ENCODE assay signal across 1 mouse cellular context in the genomic region with DNA sequence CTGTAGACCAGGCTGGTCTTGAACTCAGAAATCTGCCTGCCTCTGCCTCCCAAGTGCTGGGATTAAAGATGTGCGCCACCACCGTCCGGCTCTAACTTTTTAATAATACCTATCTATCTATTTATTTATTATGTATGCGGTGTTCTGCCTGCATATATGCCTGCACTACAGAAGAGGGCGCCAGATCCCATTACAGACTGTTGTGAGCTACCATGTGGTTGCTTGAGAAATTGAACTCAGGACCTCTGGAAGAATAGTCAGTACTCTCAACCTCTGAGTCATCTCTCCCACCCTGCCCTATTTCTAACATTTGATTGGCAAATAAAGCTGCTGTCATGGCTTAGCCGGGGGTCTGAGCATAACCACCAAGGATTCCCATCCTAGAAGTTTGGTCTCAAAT.
TF ChIP-seq lines count a peak whose summit lies in the region.

No protein-coding gene starts in this region.

TF ChIP-seq in CH12.LX, 34 proteins besides CTCF, POLR2A, EP300 and RAD21 (continued from another document):
- TF ChIP-seq NRF1 (IDR thresholded peaks at IDR 0.05; ENCODE audit: low read depth, low read length) (no peak), KAT2A (IDR thresholded peaks at IDR 0.05; ENCODE audit: insufficient replicate concordance, low read length) (no peak), ZMIZ1 (IDR thresholded peaks at IDR 0.05; ENCODE audit: low read depth, low read length) (no peak), CHD1 (IDR thresholded peaks at IDR 0.05; ENCODE audit: low read depth, low read length) (no peak), MXI1 (IDR thresholded peaks at IDR 0.05; ENCODE audit: low read depth, low read length) (0 out of 2 replicates have a peak, but pooled peaks have one; percentile 38), RCOR1 (conservative IDR thresholded peaks at IDR 0.05; ENCODE audit: low read depth, low read length) (no peak), MAZ (IDR thresholded peaks at IDR 0.05; ENCODE audit: low read depth, low read length) (no peak), SIN3A (IDR thresholded peaks at IDR 0.05; ENCODE audit: low read length) (no peak), IRF4 (IDR thresholded peaks at IDR 0.05; ENCODE audit: low read depth, low read length) (no peak), JUND (conservative IDR thresholded peaks at IDR 0.05; ENCODE audit: low read depth, low read length) (no peak), MEF2A (IDR thresholded peaks at IDR 0.05; ENCODE audit: borderline replicate concordance, low read depth, low read length) (no peak), MYC (IDR thresholded peaks at IDR 0.05; ENCODE audit: low read depth, low read length) (peak; percentile 97), SMC3 (IDR thresholded peaks at IDR 0.05; ENCODE audit: low read depth, low read length) (peak; percentile 60), TBP (conservative IDR thresholded peaks at IDR 0.05; ENCODE audit: low read depth, low read length) (no peak), E2F4 (IDR thresholded peaks at IDR 0.05; ENCODE audit: insufficient replicate concordance, low read depth, low read length) (0 out of 2 replicates have a peak, but pooled peaks have one; percentile 31), USF1 (IDR thresholded peaks at IDR 0.05; ENCODE audit: low read depth, low read length) (no peak), ELF1 (IDR thresholded peaks at IDR 0.05; ENCODE audit: low read depth, low read length) (no peak), ZC3H11A (IDR thresholded peaks at IDR 0.05; ENCODE audit: low read depth, low read length) (no peak), TCF12 (IDR thresholded peaks at IDR 0.05; ENCODE audit: low read depth, low read length) (no peak)
TF ChIP-seq in CH12.LX: peak in this region for 5.
